Mouse (Mus musculus) intestine, postnatal 0 days (tissue): ENCODE results near the gene Kcnq5. TPM values are rescaled to one million over a fixed set of nuclear protein-coding genes. Genes with fewer than 3 reads are reported as not detected.
A peak's percentile ranks its signal among the peaks of the same experiment; 100 is the strongest.

Source experiments
- ATAC-seq: fragments of 200-750 bp; cut with Nextera tagmentation; 2 replicates; pipeline ENCODE4 v1.8.0; 2017; ENCODE audit warnings: mild to moderate bottlenecking, moderate TSS enrichment, moderate library complexity
- H3K27ac ChIP-seq: fragments of 300-500 bp; sonication (generic); 2 replicates; pipeline ENCODE4 v1.5.1; 2014; ENCODE audit warnings: mild to moderate bottlenecking, low read depth, low read length, moderate library complexity
- H3K27me3 ChIP-seq: fragments of 300-500 bp; sonication (generic); replicated peaks from 2 replicates; pipeline ENCODE4 v1.6.1; 2014; ENCODE audit warnings: low read length, mixed read lengths; ENCODE audit not compliant: control insufficient read depth, insufficient read depth
- H3K36me3 ChIP-seq: fragments of 300-500 bp; sonication (generic); 2 replicates; pipeline ENCODE4 v1.6.1; 2014; ENCODE audit warnings: mild to moderate bottlenecking, moderate library complexity; ENCODE audit not compliant: control insufficient read depth, insufficient read depth
- H3K4me1 ChIP-seq: fragments of 300-500 bp; sonication (generic); replicated peaks from 2 replicates; pipeline ENCODE4 v1.6.1; 2014; ENCODE audit warnings: antibody characterized with exemption, low read length, mixed read lengths; ENCODE audit not compliant: control insufficient read depth, insufficient read depth
- H3K4me2 ChIP-seq: fragments of 300-500 bp; sonication (generic); replicated peaks from 2 replicates; pipeline ENCODE4 v1.6.1; 2014; ENCODE audit warnings: low read depth, mild to moderate bottlenecking, moderate library complexity
- H3K4me3 ChIP-seq: fragments of 300-500 bp; sonication (generic); 2 replicates; pipeline ENCODE4 v1.5.1; 2014; ENCODE audit warnings: low read depth, low read length
- H3K9ac ChIP-seq: fragments of 300-500 bp; sonication (generic); 2 replicates; pipeline ENCODE4 v1.6.1; 2014; ENCODE audit warnings: mild to moderate bottlenecking, low read depth, low read length
- H3K9me3 ChIP-seq: fragments of 300-500 bp; sonication (generic); 2 replicates; pipeline ENCODE4 v1.6.1; 2016; ENCODE audit warnings: mixed run types; ENCODE audit not compliant: control insufficient read depth
- CTCF ChIP-seq: sonication (generic); IDR thresholded peaks from 2 replicates; pipeline ENCODE4 v1.5.1; 2016; ENCODE audit warnings: low read depth, mild to moderate bottlenecking, control low read depth, antibody characterized with exemption, moderate library complexity
- WGBS: fragments of 180-500 bp; shearing (Covaris S2); extraction: QIAGEN DNeasy Blood & Tissue Kit; methylation state at CpG from one replicate; pipeline ENCODE4 v1.1.7; 2014; 5-methylcytosine and 5-hydroxymethylcytosine counted together
- polyA plus RNA-seq: library from polyadenylated mRNA; unstranded; fragments of >200 nt; fragmentation: Nextera tagmentation; extraction: Ambion mirVana; gene quantifications from 2 replicates; pipeline ENCODE4 v1.2.1, GENCODE M21; 2015

The Kcnq5 gene
- polyA plus RNA-seq, 1 experiment from 2014 or later = 0.40 TPM

DNA sequence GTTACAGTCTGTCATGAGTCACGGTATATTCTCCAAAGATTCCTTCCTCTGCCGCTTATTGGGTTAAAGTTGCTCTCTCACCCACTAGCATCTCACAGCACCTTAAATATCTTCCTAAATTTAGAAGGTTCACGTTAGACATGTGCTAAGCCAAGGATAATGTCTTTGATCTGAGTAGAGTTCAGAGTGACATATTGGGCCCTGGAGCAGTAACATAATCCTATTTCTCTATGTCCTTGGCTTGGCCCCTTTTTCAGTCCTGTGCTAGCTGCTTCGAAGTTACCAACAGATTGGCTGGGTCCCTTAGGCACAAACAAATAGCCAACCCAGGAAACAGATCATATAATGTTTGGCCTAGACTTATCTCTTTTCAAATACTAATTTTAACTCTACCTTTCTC is 533.7 kb downstream of the Kcnq5 start:
- TF ChIP-seq CTCF = no peak
- Histone ChIP-seq H3K9ac (no peak overlapping the region), H3K4me2 (no peak overlapping the region), H3K4me3 (no peak overlapping the region), H3K4me1 (no peaks in the 10 kb centered on the region), H3K9me3 (no peaks in the 10 kb centered on the region), H3K27ac (no peak overlapping the region), H3K36me3 (no peaks in the 10 kb centered on the region), H3K27me3 (no peaks in the 10 kb centered on the region)
- ATAC-seq = no peak
- WGBS = 86% methylated on average over 4 of the region's 4 CpGs

DNA sequence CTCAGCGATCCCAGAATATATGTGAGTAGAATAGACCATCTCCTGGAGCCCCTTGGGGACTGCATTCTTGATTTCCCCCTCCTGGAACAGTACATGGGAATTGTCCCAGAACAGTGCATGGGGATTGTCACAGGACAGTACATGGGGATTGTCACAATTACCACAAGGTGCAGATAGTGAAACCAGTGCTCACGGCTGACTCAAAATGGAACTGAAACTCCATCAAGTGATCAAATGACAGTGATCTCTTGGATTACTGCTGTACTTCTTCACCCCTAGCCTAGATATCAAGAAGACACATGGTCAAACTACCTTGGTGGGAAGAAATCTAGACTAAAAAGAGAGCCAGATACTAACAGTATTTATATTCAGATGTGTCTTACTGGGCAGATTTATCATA is 536.1 kb downstream of the Kcnq5 start:
- no peak for ATAC-seq

DNA sequence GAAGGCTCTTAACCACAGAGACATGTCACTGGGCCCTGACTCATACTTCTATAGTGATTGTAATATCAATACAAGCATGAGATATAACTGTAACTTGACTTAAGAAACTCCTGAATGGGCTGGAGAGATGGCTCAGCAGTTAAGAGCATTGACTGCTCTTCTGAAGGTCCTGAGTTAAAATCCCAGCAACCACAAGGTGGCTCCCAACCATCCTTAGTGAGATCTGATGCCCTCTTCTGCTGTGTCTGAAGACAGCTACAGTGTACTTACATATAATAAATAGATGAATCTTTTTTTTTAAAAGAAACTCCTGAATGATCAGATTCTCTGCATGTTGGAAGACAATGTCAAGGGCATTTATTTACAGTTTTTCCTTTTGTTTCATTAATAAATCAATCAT is 542.4 kb downstream of the Kcnq5 start:
- peak; percentile 58 for TF ChIP-seq CTCF
- Histone ChIP-seq H3K4me2 (no peak overlapping the region), H3K4me3 (no peak overlapping the region), H3K27me3 (no peaks in the 10 kb centered on the region), H3K9me3 (no peaks in the 10 kb centered on the region), H3K4me1 (no peaks in the 10 kb centered on the region), H3K27ac (no peak overlapping the region), H3K9ac (no peak overlapping the region), H3K36me3 (no peaks in the 10 kb centered on the region)
- no peak for ATAC-seq

More for the DNA sequence above, 536.1 kb downstream of the Kcnq5 start:
- WGBS = 85% methylated on average over 2 of the region's 2 CpGs
- Histone ChIP-seq H3K27me3 (no peaks in the 10 kb centered on the region), H3K36me3 (no peaks in the 10 kb centered on the region), H3K4me2 (no peak overlapping the region), H3K4me3 (no peak overlapping the region), H3K4me1 (no peaks in the 10 kb centered on the region), H3K27ac (no peak overlapping the region), H3K9me3 (no peaks in the 10 kb centered on the region), H3K9ac (no peak overlapping the region)
- TF ChIP-seq CTCF = no peak

DNA sequence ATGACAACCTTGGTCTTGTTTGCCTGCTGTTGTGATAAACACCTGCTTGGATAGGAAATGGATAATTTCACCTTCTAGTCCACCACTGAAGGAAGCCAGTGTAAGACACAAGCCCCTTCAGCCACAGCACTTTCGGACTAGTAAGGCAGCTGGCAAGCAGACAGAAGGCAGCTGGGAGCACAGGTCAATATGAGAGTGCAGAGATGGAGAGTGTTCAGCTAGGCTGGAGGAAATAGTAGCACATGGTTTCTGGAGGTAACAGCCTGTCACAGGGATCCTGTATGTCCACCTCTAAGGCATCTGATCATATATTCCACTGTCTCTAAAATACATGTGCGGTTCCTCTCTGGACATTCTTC is 549.6 kb downstream of the Kcnq5 start:
- no peak overlapping the region for H3K4me2 ChIP-seq
- no peaks in the 10 kb centered on the region for H3K9me3 ChIP-seq
- H3K4me3 ChIP-seq = no peak overlapping the region
- TF ChIP-seq CTCF = no peak
- ATAC-seq = no peak
- WGBS = 98% methylated on average over 2 of the region's 2 CpGs
- no peaks in the 10 kb centered on the region for H3K4me1 ChIP-seq
- H3K27ac ChIP-seq = no peak overlapping the region
- H3K27me3 ChIP-seq = no peaks in the 10 kb centered on the region
- H3K9ac ChIP-seq = no peak overlapping the region
- H3K36me3 ChIP-seq = no peaks in the 10 kb centered on the region

DNA sequence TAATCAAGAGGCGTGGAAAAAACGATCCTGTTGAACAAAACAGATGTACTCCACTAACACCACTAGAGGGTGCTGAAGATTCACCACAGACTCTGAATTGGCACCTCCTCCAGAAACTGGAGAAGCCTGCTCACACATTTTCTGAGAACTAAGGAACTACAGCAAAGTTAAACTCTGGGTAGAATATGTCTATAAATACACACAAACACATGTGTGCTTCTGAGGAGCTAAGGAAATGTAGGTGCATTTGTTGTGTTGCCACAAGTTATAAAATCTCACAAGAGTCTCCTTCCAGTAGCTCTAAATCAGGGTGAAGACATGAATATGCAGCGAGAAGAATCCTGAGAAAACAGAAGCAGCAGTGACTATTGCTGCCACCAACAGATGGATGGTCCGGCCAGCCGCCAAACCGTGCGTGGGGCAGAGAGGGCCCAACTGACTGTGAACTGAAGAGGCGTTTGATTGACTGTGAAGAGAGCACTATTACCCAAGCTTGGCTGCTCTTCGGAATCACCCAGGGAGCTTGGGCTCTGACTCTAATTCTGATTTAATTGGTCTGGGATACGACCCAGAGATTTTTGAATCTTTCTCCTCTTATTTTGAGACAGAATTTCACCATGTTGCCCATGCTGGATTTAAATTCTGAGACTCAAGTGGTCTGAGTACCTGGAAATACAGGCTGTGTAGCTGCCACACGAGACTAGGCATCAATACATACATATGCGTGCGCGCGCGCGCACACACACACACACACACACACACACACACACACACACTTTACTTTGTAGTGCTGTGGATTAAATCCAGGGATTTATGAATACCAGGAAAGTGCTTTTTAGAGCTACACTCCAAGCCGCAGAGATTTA is 550.2 kb downstream of the Kcnq5 start:
- no peak for ATAC-seq
- WGBS = 60% methylated on average over 18 of the region's 18 CpGs

DNA sequence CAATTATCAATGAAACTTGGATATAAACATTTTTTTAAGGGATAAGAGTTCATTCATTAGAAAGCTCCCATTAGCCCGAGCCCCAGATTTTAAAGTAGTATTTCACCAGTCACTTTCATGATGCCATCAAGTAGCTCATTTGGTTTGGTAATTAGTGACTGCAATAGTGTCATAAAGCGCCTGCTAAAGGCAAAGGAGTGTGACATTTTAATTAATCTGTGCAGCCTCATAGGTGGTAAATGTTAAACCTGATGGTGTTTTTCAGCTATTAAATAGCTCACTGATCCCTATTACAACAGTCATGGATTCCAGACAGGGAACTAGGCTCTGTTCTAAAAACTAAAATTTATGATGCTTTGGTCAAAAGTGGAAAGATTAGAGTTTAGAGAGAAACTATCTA is 554.5 kb downstream of the Kcnq5 start:
- Histone ChIP-seq H3K36me3 (no peaks in the 10 kb centered on the region), H3K4me2 (no peak overlapping the region), H3K9me3 (no peaks in the 10 kb centered on the region), H3K27me3 (no peaks in the 10 kb centered on the region), H3K4me1 (no peaks in the 10 kb centered on the region), H3K4me3 (no peak overlapping the region), H3K9ac (no peak overlapping the region), H3K27ac (no peak overlapping the region)
- 74% methylated on average over 2 of the region's 2 CpGs for WGBS
- ATAC-seq = no peak
- TF ChIP-seq CTCF = no peak

More for the DNA sequence above, 550.2 kb downstream of the Kcnq5 start:
- Histone ChIP-seq H3K4me1 (no peaks in the 10 kb centered on the region), H3K9ac (no peak overlapping the region), H3K27ac (no peak overlapping the region), H3K27me3 (no peaks in the 10 kb centered on the region), H3K9me3 (no peaks in the 10 kb centered on the region), H3K36me3 (no peaks in the 10 kb centered on the region), H3K4me3 (no peak overlapping the region), H3K4me2 (no peak overlapping the region)
- TF ChIP-seq CTCF = peak; percentile 90
